Mouse (Mus musculus): Measurements from ENCODE around the gene Txnrd2.

The Txnrd2 gene

GRCm38 (mm10) chr16:18416837-18417236 lies 9.3 kb upstream of the Txnrd2 start:
- in situ Hi-C loops (cut with MseI, MboI), result no loop called here

- in situ Hi-C loops (cut with MseI, MboI), result no loop called here
Measured at GRCm38 (mm10) chr16:18417491-18417890, 8.7 kb upstream of the Txnrd2 start.

GRCm38 (mm10) chr16:18418756-18419602 lies 7.2 kb upstream of the Txnrd2 start:
- in situ Hi-C loops (cut with MseI, MboI), result no loop called here

GRCm38 (mm10) chr16:18419603-18420026 lies 6.6 kb upstream of the Txnrd2 start:
- in situ Hi-C loops (cut with MseI, MboI), result no loop called here

GRCm38 (mm10) chr16:18420571-18420970 lies 5.6 kb upstream of the Txnrd2 start:
- in situ Hi-C loops (cut with MseI, MboI), result no loop called here

GRCm38 (mm10) chr16:18423203-18423914 lies 2.8 kb upstream of the Txnrd2 start:
- in situ Hi-C loops (cut with MseI, MboI), result no loop called here

- in situ Hi-C loops (cut with MseI, MboI), result no loop called here
Measured at GRCm38 (mm10) chr16:18423915-18424265, 2.3 kb upstream of the Txnrd2 start.

- in situ Hi-C loops (cut with MseI, MboI), result no loop called here
Measured at GRCm38 (mm10) chr16:18424364-18425045, 1.7 kb upstream of the Txnrd2 start.

- in situ Hi-C loops (cut with MseI, MboI), result no loop called here
Measured at GRCm38 (mm10) chr16:18425475-18426214, 539 bp upstream of the Txnrd2 start.

- in situ Hi-C loops (cut with MseI, MboI), result no loop called here
Measured at GRCm38 (mm10) chr16:18426802-18427280, 657 bp downstream of the Txnrd2 start, which contains the start of gene Comt. TSS of gene Comt (minus strand) at chr16:18426852.

- in situ Hi-C loops (cut with MseI, MboI), result no loop called here
Measured at GRCm38 (mm10) chr16:18428011-18428515, 1.9 kb downstream of the Txnrd2 start.

- in situ Hi-C loops (cut with MseI, MboI), result no loop called here
Measured at GRCm38 (mm10) chr16:18428516-18429042, 2.4 kb downstream of the Txnrd2 start.

GRCm38 (mm10) chr16:18429641-18430040 lies 3.5 kb downstream of the Txnrd2 start:
- in situ Hi-C loops (cut with MseI, MboI), result no loop called here

- in situ Hi-C loops (cut with MseI, MboI), result no loop called here
Measured at GRCm38 (mm10) chr16:18430641-18431212, 4.5 kb downstream of the Txnrd2 start.

- in situ Hi-C loops (cut with MseI, MboI), result no loop called here
Measured at GRCm38 (mm10) chr16:18433341-18433920, 7.2 kb downstream of the Txnrd2 start.

GRCm38 (mm10) chr16:18436128-18436527 lies 9.9 kb downstream of the Txnrd2 start:
- in situ Hi-C loops (cut with MseI, MboI), result loop anchor here in 1 of 2 experiments (5.0 kb wide), 1 partner anchor 181 kb away; no protein-coding TSS in a partner anchor

- in situ Hi-C loops (cut with MseI, MboI), result loop anchor here in 1 of 2 experiments (5.0 kb wide), 1 partner anchor 169 kb away; no protein-coding TSS in a partner anchor
Measured at GRCm38 (mm10) chr16:18443385-18443841, 17.2 kb downstream of the Txnrd2 start.

GRCm38 (mm10) chr16:18447243-18447642 lies 21.1 kb downstream of the Txnrd2 start:
- in situ Hi-C loops (cut with MseI, MboI), result no loop called here

GRCm38 (mm10) chr16:18448104-18448503 lies 21.9 kb downstream of the Txnrd2 start:
- in situ Hi-C loops (cut with MseI, MboI), result no loop called here

GRCm38 (mm10) chr16:18449005-18449404 lies 22.8 kb downstream of the Txnrd2 start:
- in situ Hi-C loops (cut with MseI, MboI), result no loop called here

Measured in mouse trophoblast stem cell (cell line).